Mouse (Mus musculus): ENCODE measurements around the gene Mrpl51. TPM values are rescaled to one million over a fixed set of nuclear protein-coding genes. Genes with fewer than 3 reads are reported as not detected.
"Not testable (repeated sequence)": the region's sequence is repeated elsewhere in the genome, so short reads cannot be mapped to it uniquely, and the experiment has no call there.

The Mrpl51 gene
- total RNA-seq, 4 experiments from 2014 or later: 155 to 179 (median 167) TPM

GRCm38 (mm10) chr6:125160558-125160853 lies 31.1 kb upstream of the Mrpl51 start:
- DNase-seq: no peak

- DNase-seq: peak; percentile 74
These were observed 30.5 kb upstream of the Mrpl51 start for GRCm38 (mm10) chr6:125160854-125161760.

GRCm38 (mm10) chr6:125161971-125162370 lies 29.6 kb upstream of the Mrpl51 start:
- DNase-seq: peak; percentile 69

GRCm38 (mm10) chr6:125162615-125163305 lies 28.8 kb upstream of the Mrpl51 start:
- DNase-seq: not testable (repeated sequence)

GRCm38 (mm10) chr6:125163801-125164657 lies 27.6 kb upstream of the Mrpl51 start:
- DNase-seq: peak; percentile 55

- peak; percentile 66 for DNase-seq
These were observed 26.8 kb upstream of the Mrpl51 start for GRCm38 (mm10) chr6:125164672-125165327.

GRCm38 (mm10) chr6:125165328-125165891 lies 26.2 kb upstream of the Mrpl51 start:
- peak; percentile 96 for DNase-seq

- DNase-seq: peak; percentile 90
These were observed 25.4 kb upstream of the Mrpl51 start, which contains the start of gene Gapdh for GRCm38 (mm10) chr6:125166051-125166751. Gapdh (minus strand) TSS chr6:125166467.

- peak; percentile 59 for DNase-seq
These were observed 24.5 kb upstream of the Mrpl51 start for GRCm38 (mm10) chr6:125166861-125167650.

- DNase-seq: no peak
These were observed 23.5 kb upstream of the Mrpl51 start for GRCm38 (mm10) chr6:125168086-125168485.

GRCm38 (mm10) chr6:125170194-125170593 lies 21.4 kb upstream of the Mrpl51 start:
- no peak for DNase-seq

GRCm38 (mm10) chr6:125172474-125172873 lies 19.1 kb upstream of the Mrpl51 start:
- no peak for DNase-seq

GRCm38 (mm10) chr6:125173256-125173655 lies 18.3 kb upstream of the Mrpl51 start:
- peak; percentile 71 for DNase-seq

GRCm38 (mm10) chr6:125175469-125175868 lies 16.1 kb upstream of the Mrpl51 start:
- DNase-seq: no peak

- DNase-seq: no peak
These were observed 12.0 kb upstream of the Mrpl51 start for GRCm38 (mm10) chr6:125179601-125180000.

GRCm38 (mm10) chr6:125182133-125182532 lies 9.5 kb upstream of the Mrpl51 start:
- DNase-seq: no peak

GRCm38 (mm10) chr6:125186203-125186602 lies 5.4 kb upstream of the Mrpl51 start:
- no peak for DNase-seq

GRCm38 (mm10) chr6:125190816-125191215 lies 785 bp upstream of the Mrpl51 start:
- no peak for DNase-seq

GRCm38 (mm10) chr6:125192016-125192714 lies 564 bp downstream of the Mrpl51 start:
- peak; percentile 91 for DNase-seq

GRCm38 (mm10) chr6:125192841-125193240 lies 1.2 kb downstream of the Mrpl51 start:
- no peak for DNase-seq
